Mouse (Mus musculus): ENCODE measurements at regions not wholly inside any gene's neighbourhood (a gene's known extent, or its start where the extent isn't known, plus 50 kb on each side); places are given as distances from the start of the nearest gene placed in this dataset.

GRCm38 (mm10) chr3:49686182-49686895 lies 70.8 kb downstream of the Pcdh18 start:
- WGBS, result 27% methylated on average over 4 of the region's 4 CpGs
- H3K27me3 ChIP-seq (ENCODE audit: control insufficient read depth, insufficient read depth, low read depth, low read length), result no peaks in the 10 kb centered on the region
- H3K4me1 ChIP-seq (replicated peaks; ENCODE audit: control insufficient read depth, insufficient read depth, low read length), result no peaks in the 10 kb centered on the region
- H3K4me3 ChIP-seq (ENCODE audit: low read length), result no peak overlapping the region
- ATAC-seq (ENCODE audit: low read depth), result peak; percentile 52
- no peak overlapping the region for H3K27ac ChIP-seq (ENCODE audit: low read length)
- no peaks in the 10 kb centered on the region for H3K36me3 ChIP-seq (ENCODE audit: control insufficient read depth, insufficient read depth, low read length)
- H3K9me3 ChIP-seq (ENCODE audit: control insufficient read depth, low read length), result no peaks in the 10 kb centered on the region
- H3K9ac ChIP-seq (ENCODE audit: low read length), result no peak overlapping the region
- no peak overlapping the region for H3K4me2 ChIP-seq (ENCODE audit: low read depth, low read length)

GRCm38 (mm10) chr3:49674921-49675320 lies 82.2 kb downstream of the Pcdh18 start:
- H3K4me1 ChIP-seq (replicated peaks; ENCODE audit: control insufficient read depth, insufficient read depth, low read length), result no peaks in the 10 kb centered on the region; the same call in 1 of the 2 replicates
- no peak overlapping the region for H3K27ac ChIP-seq (ENCODE audit: low read length)
- no peak for ATAC-seq (ENCODE audit: low read depth)
- H3K27me3 ChIP-seq (ENCODE audit: control insufficient read depth, insufficient read depth, low read depth, low read length), result no peaks in the 10 kb centered on the region
- WGBS, result 76% methylated on average over 6 of the region's 6 CpGs
- no peaks in the 10 kb centered on the region for H3K9me3 ChIP-seq (ENCODE audit: control insufficient read depth, low read length)
- no peak overlapping the region for H3K4me3 ChIP-seq (ENCODE audit: low read length)
- H3K9ac ChIP-seq (ENCODE audit: low read length), result no peak overlapping the region
- H3K36me3 ChIP-seq (ENCODE audit: control insufficient read depth, insufficient read depth, low read length), result no peaks in the 10 kb centered on the region
- H3K4me2 ChIP-seq (ENCODE audit: low read depth, low read length), result no peak overlapping the region

GRCm38 (mm10) chr3:49672685-49673184 lies 84.4 kb downstream of the Pcdh18 start:
- Histone ChIP-seq H3K4me1 (replicated peaks; ENCODE audit: control insufficient read depth, insufficient read depth, low read length) (no peaks in the 10 kb centered on the region; the same call in 1 of the 2 replicates), H3K9ac (ENCODE audit: low read length) (no peak overlapping the region), H3K36me3 (ENCODE audit: control insufficient read depth, insufficient read depth, low read length) (no peaks in the 10 kb centered on the region), H3K9me3 (ENCODE audit: control insufficient read depth, low read length) (no peaks in the 10 kb centered on the region), H3K4me3 (ENCODE audit: low read length) (no peak overlapping the region), H3K27me3 (ENCODE audit: control insufficient read depth, insufficient read depth, low read depth, low read length) (no peaks in the 10 kb centered on the region), H3K4me2 (ENCODE audit: low read depth, low read length) (no peak overlapping the region), H3K27ac (ENCODE audit: low read length) (no peak overlapping the region)
- WGBS, result 31% methylated on average over 2 of the region's 2 CpGs
- ATAC-seq (ENCODE audit: low read depth), result no peak

DNA sequence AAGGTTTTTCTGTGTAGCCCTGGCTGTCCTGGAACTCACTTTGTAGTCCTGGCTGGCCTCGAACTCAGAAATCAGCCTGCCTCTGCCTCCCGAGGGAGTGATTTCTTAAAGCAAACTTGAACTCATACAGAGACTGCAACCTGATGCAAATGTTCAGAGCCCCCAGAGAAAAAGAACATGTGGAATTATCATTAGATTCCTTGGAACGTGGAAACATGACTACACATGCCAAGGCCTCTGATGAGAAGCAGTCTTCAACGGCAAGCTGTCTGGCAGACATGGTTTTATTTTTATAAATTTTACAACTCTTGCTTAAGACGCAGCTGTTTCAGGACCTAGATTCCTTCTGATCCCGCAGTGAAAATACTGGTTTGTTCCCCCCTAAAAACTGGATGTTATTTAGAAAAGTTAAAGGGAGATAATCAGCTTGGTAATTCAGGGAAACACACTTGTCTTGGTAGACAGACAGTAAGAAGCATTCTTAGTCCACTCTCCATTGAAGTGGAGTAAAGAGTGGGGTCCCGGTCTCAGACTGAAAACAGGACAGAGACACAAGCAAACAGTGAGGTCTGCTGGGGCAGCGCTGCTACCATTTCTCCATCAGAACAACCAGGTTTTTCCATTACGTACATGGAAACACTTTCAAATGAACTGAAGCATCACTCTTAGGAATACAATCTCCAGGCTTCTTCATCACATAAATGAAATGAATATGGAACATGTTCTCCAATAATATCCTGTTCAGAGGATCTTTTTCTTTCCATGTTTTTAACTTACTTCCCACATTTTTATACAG lies 89.4 kb downstream of the Pcdh18 start:
- no peaks in the 10 kb centered on the region for H3K36me3 ChIP-seq (ENCODE audit: control insufficient read depth, insufficient read depth, low read length)
- H3K4me1 ChIP-seq (replicated peaks; ENCODE audit: control insufficient read depth, insufficient read depth, low read length), result no peaks in the 10 kb centered on the region; the same call in 1 of the 2 replicates
- H3K4me2 ChIP-seq (ENCODE audit: low read depth, low read length), result no peak overlapping the region
- no peak for ATAC-seq (ENCODE audit: low read depth)
- no peak overlapping the region for H3K27ac ChIP-seq (ENCODE audit: low read length)
- H3K27me3 ChIP-seq (ENCODE audit: control insufficient read depth, insufficient read depth, low read depth, low read length), result no peaks in the 10 kb centered on the region
- no peaks in the 10 kb centered on the region for H3K9me3 ChIP-seq (ENCODE audit: control insufficient read depth, low read length)
- 79% methylated on average over 9 of the region's 9 CpGs for WGBS
- no peak overlapping the region for H3K4me3 ChIP-seq (ENCODE audit: low read length)
- H3K9ac ChIP-seq (ENCODE audit: low read length), result no peak overlapping the region

DNA sequence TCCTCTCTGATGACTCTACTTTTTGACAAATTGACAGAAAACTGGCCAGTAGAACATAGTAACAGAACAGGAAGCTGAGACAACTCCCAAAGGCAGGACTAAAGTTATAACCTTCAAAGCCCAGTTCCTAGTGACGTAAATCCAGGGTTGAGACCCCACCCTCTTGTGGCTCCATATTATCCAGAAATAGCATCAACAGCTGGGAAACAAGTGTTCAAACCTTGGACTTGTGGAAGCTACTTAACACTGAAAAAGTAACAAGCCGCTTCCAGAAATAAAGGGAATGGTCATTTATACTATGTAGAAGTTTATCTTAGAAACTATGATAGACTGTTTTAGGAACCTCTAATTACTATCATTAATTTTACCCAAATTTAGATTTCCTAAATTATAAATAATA lies 90.6 kb downstream of the Pcdh18 start:
- no peaks in the 10 kb centered on the region for H3K36me3 ChIP-seq (ENCODE audit: control insufficient read depth, insufficient read depth, low read length)
- 86% methylated on average over 2 of the region's 2 CpGs for WGBS
- no peaks in the 10 kb centered on the region for H3K4me1 ChIP-seq (replicated peaks; ENCODE audit: control insufficient read depth, insufficient read depth, low read length)
- H3K4me3 ChIP-seq (ENCODE audit: low read length), result no peak overlapping the region
- no peaks in the 10 kb centered on the region for H3K27me3 ChIP-seq (ENCODE audit: control insufficient read depth, insufficient read depth, low read depth, low read length)
- no peak overlapping the region for H3K27ac ChIP-seq (ENCODE audit: low read length)
- H3K4me2 ChIP-seq (ENCODE audit: low read depth, low read length), result no peak overlapping the region
- ATAC-seq (ENCODE audit: low read depth), result no peak
- no peak overlapping the region for H3K9ac ChIP-seq (ENCODE audit: low read length)
- no peaks in the 10 kb centered on the region for H3K9me3 ChIP-seq (ENCODE audit: control insufficient read depth, low read length)

- H3K27ac ChIP-seq (ENCODE audit: low read length), result no peak overlapping the region
Observed at GRCm38 (mm10) chr3:49648895-49649175, 108.3 kb downstream of the Pcdh18 start.

GRCm38 (mm10) chr3:49648040-49648894 lies 108.9 kb downstream of the Pcdh18 start:
- WGBS, result 58% methylated on average over 5 of the region's 5 CpGs
- ATAC-seq (ENCODE audit: low read depth), result no peak
- Histone ChIP-seq H3K4me3 (ENCODE audit: low read length) (no peak overlapping the region), H3K27me3 (ENCODE audit: control insufficient read depth, insufficient read depth, low read depth, low read length) (no peaks in the 10 kb centered on the region), H3K4me2 (ENCODE audit: low read depth, low read length) (no peak overlapping the region), H3K9ac (ENCODE audit: low read length) (no peak overlapping the region), H3K4me1 (replicated peaks; ENCODE audit: control insufficient read depth, insufficient read depth, low read length) (peaks cover 5% of the 10 kb centered on the region; the same call in 1 of the 2 replicates), H3K27ac (ENCODE audit: low read length) (no peak overlapping the region), H3K36me3 (ENCODE audit: control insufficient read depth, insufficient read depth, low read length) (no peaks in the 10 kb centered on the region), H3K9me3 (ENCODE audit: control insufficient read depth, low read length) (no peaks in the 10 kb centered on the region)

More at GRCm38 (mm10) chr3:49648895-49649175, 108.3 kb downstream of the Pcdh18 start:
- no peak overlapping the region for H3K4me3 ChIP-seq (ENCODE audit: low read length)
- no peaks in the 10 kb centered on the region for H3K27me3 ChIP-seq (ENCODE audit: control insufficient read depth, insufficient read depth, low read depth, low read length)
- H3K4me1 ChIP-seq (replicated peaks; ENCODE audit: control insufficient read depth, insufficient read depth, low read length), result peaks cover 5% of the 10 kb centered on the region; the same call in 1 of the 2 replicates
- H3K36me3 ChIP-seq (ENCODE audit: control insufficient read depth, insufficient read depth, low read length), result no peaks in the 10 kb centered on the region
- no peak overlapping the region for H3K4me2 ChIP-seq (ENCODE audit: low read depth, low read length)
- ATAC-seq (ENCODE audit: low read depth), result no peak
- no peak overlapping the region for H3K9ac ChIP-seq (ENCODE audit: low read length)
- H3K9me3 ChIP-seq (ENCODE audit: control insufficient read depth, low read length), result no peaks in the 10 kb centered on the region
- WGBS, result 34% methylated on average over 1 of the region's 1 CpGs

DNA sequence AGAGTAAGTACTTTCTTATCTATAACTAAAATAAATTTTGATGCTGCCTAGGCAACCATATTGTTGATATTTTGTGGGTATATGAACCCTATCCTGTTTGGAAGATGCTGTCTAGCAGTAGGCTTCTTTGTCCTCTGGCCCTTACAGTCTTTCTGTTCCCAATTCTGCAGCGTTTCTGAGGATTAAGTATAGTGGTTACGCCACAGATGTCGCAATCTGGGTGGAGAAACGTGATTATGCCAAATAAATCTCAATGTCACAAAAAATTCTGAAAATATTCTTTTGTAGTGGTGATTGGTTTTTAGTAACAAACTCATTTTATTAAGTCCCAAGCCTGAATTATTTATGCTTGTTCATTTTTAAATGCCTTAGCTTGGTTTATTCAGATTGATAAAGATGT lies 112.1 kb downstream of the Pcdh18 start:
- ATAC-seq (ENCODE audit: low read depth), result no peak
- H3K4me1 ChIP-seq (replicated peaks; ENCODE audit: control insufficient read depth, insufficient read depth, low read length), result peaks cover 5% of the 10 kb centered on the region; the same call in 1 of the 2 replicates
- no peaks in the 10 kb centered on the region for H3K9me3 ChIP-seq (ENCODE audit: control insufficient read depth, low read length)
- H3K4me2 ChIP-seq (ENCODE audit: low read depth, low read length), result no peak overlapping the region
- no peak overlapping the region for H3K4me3 ChIP-seq (ENCODE audit: low read length)
- H3K9ac ChIP-seq (ENCODE audit: low read length), result no peak overlapping the region
- 82% methylated on average over 4 of the region's 4 CpGs for WGBS
- H3K36me3 ChIP-seq (ENCODE audit: control insufficient read depth, insufficient read depth, low read length), result no peaks in the 10 kb centered on the region
- H3K27me3 ChIP-seq (ENCODE audit: control insufficient read depth, insufficient read depth, low read depth, low read length), result no peaks in the 10 kb centered on the region
- H3K27ac ChIP-seq (ENCODE audit: low read length), result no peak overlapping the region

GRCm38 (mm10) chr3:49643871-49644270 lies 113.3 kb downstream of the Pcdh18 start:
- no peak overlapping the region for H3K27ac ChIP-seq (ENCODE audit: low read length)
- no peak for ATAC-seq (ENCODE audit: low read depth)
- no peaks in the 10 kb centered on the region for H3K9me3 ChIP-seq (ENCODE audit: control insufficient read depth, low read length)
- no peak overlapping the region for H3K4me3 ChIP-seq (ENCODE audit: low read length)
- no peak overlapping the region for H3K4me2 ChIP-seq (ENCODE audit: low read depth, low read length)
- 83% methylated on average over 8 of the region's 8 CpGs for WGBS
- no peak overlapping the region for H3K9ac ChIP-seq (ENCODE audit: low read length)
- H3K4me1 ChIP-seq (replicated peaks; ENCODE audit: control insufficient read depth, insufficient read depth, low read length), result peaks cover 5% of the 10 kb centered on the region; the same call in 1 of the 2 replicates
- H3K27me3 ChIP-seq (ENCODE audit: control insufficient read depth, insufficient read depth, low read depth, low read length), result no peaks in the 10 kb centered on the region
- no peaks in the 10 kb centered on the region for H3K36me3 ChIP-seq (ENCODE audit: control insufficient read depth, insufficient read depth, low read length)
